Mouse (Mus musculus): ENCODE results near the gene Supt5.
"Not testable (repeated sequence)": the region's sequence is repeated elsewhere in the genome, so short reads cannot be mapped to it uniquely, and the experiment has no call there.

Supt5 gene

DNA sequence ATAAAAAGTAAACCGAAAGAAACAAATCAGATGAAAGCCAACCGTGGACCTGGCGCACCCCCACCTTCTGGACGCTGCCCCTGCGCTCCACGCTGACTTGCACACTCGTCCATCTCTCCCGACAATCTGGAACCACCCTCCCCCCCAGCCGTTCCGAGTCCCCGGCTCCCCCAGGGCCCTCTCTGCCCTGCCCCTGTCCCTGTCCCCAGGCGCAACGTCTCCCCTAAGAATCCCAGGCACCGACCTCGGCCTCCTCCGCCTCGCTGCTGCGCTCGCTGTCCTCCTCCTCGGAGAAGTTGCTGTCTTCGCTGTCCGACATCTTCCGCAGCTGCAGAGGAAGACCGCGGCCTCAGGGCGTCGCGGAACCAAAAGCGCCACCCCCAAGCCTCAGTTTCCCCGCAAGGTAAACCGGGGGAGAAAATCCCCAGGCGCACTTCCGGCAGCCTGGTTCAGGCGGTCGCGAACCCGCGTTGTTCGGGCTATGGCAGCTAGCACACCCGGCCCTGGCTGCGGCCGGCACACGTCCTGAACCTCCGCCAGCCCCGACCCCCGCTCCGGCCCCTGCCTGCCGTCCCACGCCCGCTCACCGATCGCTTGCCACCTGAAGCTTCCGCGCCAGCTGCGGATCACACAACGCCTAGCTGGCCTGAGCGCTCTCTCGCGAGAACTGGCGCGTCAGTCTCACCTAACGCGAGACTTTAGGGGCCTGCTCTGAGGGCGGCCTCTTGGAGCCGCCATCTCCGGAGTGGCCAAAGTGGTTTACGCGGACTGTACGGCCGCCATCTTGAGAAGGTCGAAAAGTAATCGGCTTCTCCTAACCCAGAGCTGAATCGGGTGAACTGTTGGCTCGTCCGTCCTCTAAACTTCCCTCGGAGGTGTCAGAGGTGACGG, at the start of gene Supt5:
Supt5 (minus strand) TSS at position 639 of the 891 bp plus-strand sequence.
- peak; percentile 90 to 91 for DNase-seq (ENCODE audit: low read depth in 1 of 2, low spot score in 2 of 2)

DNA sequence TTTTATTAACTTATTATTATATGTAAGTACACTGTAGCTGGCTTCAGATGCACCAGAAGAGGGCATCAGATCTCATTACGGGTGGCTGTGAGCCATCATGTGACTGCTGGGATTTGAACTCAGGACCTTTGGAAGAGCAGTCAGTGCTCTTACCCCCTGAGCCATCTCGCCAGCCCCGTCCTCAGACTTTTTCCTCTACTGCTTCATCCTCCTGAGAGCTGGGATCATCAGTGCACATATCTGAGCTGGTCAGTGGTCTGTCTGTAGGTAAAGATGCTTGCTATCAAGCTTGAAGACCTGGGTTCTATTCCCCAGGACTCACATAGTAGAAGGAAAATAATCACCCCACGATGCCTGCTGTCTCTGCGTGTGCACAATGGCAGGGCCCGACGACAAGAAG, 48.8 kb upstream of the Supt5 start:
- not testable (repeated sequence) for DNase-seq (ENCODE audit: low read depth in 1 of 2, low spot score in 2 of 2)

DNA sequence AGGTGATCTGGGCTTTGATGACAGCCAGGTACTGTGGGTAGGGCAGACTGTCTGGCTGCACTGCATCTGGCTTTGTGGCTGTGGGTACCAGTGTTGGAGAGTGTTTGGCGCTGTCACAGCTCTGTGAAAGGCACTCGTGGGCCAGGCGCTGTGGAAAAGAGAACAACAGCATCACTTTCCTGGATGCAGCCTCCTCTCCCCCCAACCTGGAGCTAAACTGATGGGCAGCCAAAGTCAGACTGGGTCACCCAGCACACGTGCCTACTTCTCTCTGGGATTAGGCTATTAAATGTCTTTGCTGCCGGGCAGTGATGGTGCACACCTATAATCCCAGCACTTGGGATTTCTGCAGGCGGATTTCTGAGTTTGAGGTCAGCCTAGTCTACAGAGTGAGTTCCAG, 48.3 kb upstream of the Supt5 start:
- not testable (repeated sequence) for DNase-seq (ENCODE audit: low read depth in 1 of 2, low spot score in 2 of 2)

GRCm38 (mm10) chr7:28386462-28386861, 47.9 kb upstream of the Supt5 start:
- peak; percentile 68 to 86 for DNase-seq (ENCODE audit: low read depth in 1 of 2, low spot score in 2 of 2)

GRCm38 (mm10) chr7:28386007-28386406, 47.5 kb upstream of the Supt5 start:
- peak; percentile 91 to 92 for DNase-seq (ENCODE audit: low read depth in 1 of 2, low spot score in 2 of 2)

- DNase-seq (ENCODE audit: low read depth in 1 of 2, low spot score in 2 of 2): no peak
Observed at GRCm38 (mm10) chr7:28385196-28385595, 46.6 kb upstream of the Supt5 start.

DNA sequence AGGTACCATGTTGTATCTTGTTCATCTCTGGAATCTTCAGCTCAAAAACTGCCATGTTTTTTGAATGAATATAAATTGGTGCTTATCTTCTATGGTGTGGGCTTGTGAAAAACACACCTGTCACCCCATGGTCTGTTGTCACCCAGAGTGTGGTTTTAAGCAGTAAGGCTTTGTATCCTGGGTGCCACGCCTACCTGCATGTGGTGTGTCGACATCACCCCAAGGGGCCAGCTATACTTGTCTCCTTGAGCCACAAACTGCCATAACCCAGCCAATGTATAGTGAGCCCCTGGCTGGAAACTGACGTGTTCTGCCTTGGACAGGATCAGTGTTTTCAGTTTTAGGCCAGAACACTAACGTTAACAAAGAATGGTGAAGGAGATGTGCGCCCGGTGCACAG, 45.6 kb upstream of the Supt5 start:
- DNase-seq (ENCODE audit: low read depth in 1 of 2, low spot score in 2 of 2): no peak

- DNase-seq (ENCODE audit: low read depth in 1 of 2, low spot score in 2 of 2): no peak
Observed at GRCm38 (mm10) chr7:28383606-28384005, 45.1 kb upstream of the Supt5 start.

GRCm38 (mm10) chr7:28382981-28383396, 44.4 kb upstream of the Supt5 start:
- peak; percentile 94 to 96 for DNase-seq (ENCODE audit: low read depth in 1 of 2, low spot score in 2 of 2)

- peak in 1 of 2 experiments; percentile 57 for DNase-seq (ENCODE audit: low read depth in 1 of 2, low spot score in 2 of 2)
Observed at GRCm38 (mm10) chr7:28382347-28382951, 43.9 kb upstream of the Supt5 start.

GRCm38 (mm10) chr7:28381938-28382337, 43.4 kb upstream of the Supt5 start:
- DNase-seq (ENCODE audit: low read depth in 1 of 2, low spot score in 2 of 2): peak; percentile 78 to 95

DNA sequence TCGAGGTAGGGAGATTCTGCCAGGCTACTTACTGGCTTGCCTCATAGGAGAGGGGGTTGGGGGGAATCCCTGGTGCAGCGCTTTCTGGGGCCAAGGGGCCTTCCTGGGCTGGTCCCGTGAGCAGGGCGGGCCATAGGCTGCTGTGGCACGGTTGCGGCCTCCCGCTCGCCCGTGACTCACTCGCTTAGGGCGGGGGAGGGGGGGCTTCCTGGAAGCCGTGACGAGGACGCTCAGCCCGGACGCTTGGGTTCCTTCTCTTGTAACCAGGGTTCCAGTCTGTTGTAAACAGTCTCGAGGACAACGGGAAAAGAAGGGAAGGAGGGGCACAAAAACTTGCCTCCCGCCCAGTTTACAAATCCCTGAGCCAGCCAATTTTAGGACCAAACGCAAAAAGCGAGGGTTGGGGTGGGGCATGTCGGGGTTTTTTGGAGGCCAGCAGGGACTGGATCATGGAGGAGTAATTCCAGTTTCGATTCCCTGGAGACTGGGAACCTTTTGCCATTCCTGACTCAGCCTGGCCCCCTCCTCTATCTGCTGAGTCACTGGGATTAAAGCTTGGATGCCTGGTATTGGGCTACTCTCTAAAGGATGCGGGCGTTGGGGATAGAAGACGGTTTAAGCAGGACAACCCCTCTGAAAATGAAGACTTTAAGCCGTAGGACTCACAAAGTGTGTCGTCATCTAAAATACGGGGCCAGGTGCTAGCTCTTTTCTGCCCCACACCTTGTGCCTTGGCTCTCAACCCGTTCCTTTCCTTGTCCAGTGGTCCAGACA, 42.7 kb upstream of the Supt5 start:
- peak; percentile 92 to 93 for DNase-seq (ENCODE audit: low read depth in 1 of 2, low spot score in 2 of 2)

DNA sequence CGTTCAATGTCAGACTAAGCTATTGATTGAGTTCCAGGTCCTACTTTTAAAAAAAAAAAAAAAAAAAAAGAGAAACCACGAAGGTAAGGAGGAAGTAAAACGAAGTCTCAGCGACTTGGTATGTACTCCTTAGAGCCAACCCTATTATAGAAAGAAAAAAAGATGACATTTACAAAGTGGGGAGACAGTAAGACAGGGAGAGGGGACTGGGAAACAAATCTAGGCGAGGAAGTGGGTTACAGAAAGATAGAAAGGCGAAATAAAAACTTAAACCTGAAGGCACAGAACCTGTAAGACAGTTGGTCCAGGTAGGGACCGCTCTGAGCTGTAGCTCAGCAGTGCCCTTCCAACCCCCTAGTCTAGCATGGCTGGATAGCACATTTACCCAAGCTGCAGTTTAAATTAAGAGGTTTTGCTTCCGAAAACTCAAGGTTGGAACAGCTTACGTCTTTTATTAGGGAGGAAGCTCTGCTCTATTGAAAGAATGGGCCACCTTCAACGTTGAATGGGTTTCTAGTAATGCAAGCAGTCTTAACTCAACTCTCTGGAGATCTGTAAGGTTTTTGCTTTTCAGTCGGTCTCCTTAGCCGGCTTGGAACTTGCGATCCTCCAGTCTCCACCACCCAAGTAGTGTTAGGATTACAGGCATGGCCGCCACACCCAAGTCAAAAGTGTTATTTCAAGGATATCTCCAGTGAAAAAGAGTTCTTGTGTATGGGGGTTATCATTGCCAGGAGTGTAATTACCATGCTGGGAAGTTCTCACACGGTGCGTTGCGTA, 41.9 kb upstream of the Supt5 start, which contains the start of gene Zfp36:
Zfp36 (minus strand) TSS at position 17 of the 780 bp plus-strand sequence.
- DNase-seq (ENCODE audit: low read depth in 1 of 2, low spot score in 2 of 2): no peak

DNA sequence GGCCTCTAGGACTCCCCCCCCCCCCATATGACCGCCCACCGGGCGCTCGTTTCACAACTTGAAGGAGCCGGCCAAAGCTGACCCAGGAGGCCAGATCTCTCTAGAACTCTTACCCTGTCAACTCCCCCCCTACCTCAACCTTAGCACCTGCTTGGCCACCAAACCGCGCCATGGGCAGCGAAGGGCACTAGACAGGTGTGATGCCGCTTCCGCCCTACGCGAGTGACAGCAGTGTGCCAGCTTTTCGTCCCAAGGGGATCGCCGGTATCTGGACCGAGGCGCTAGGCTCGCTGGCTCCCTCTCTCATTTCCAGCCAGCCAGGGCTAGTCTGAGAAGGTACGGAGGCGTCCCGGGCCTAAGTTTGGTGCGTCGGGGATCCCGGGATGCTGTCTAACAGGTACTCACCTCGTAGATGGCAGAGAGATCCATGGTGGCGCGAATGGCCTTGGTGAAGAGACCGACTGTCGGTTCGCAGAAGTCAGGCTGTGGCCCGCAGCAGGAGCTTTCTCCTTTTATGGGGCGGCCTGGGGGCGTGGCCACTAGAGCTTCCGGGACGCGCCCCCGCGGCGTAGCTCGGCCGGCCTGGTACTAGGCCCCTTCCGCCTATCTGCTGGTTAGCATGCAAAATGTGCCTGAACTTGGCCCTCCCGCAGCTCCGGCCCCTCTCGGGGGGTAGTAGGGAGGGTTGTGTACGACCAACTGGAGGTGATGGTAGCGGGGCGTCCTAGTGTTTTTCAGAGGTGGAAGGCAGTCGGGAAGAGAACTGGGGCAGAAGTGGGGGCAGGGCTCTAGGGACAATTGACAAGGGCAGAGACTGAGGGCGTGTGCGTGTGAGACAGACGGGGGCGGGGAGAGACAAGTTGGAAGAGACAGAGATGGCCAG, 40.5 kb upstream of the Supt5 start:
- peak; percentile 90 to 97 for DNase-seq (ENCODE audit: low read depth in 1 of 2, low spot score in 2 of 2)

DNA sequence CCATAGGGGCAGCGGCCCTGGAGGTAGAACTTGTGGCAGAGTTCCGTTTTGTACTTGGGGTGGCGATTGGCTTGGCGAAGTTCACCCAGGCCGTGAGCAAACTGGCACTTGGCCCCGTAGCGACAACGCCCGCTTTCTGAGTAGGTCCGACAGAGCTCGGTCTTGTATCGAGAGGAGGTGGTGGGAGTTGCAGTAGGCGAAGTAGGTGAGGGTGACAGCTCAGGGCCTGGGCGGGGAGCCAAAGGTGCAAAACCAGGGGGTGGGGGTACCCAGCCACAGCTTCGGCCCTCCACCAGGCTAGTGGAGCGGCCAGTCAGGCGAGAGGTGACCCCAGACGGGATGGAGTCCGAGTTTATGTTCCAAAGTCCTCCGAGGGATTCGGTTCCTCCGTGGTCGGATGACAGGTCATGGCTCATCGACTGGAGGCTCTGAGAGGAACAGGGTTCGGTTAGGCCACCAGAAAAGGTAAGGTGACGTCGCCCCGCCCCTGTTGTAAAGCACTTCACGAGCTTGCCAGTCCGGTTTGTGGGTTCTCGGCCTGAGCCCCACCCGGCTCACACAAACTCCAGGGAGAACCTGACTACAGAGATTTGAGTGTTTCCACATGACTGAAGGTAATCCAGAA, 39.6 kb upstream of the Supt5 start:
- peak in 1 of 2 experiments; percentile 68 for DNase-seq (ENCODE audit: low read depth in 1 of 2, low spot score in 2 of 2)

DNA sequence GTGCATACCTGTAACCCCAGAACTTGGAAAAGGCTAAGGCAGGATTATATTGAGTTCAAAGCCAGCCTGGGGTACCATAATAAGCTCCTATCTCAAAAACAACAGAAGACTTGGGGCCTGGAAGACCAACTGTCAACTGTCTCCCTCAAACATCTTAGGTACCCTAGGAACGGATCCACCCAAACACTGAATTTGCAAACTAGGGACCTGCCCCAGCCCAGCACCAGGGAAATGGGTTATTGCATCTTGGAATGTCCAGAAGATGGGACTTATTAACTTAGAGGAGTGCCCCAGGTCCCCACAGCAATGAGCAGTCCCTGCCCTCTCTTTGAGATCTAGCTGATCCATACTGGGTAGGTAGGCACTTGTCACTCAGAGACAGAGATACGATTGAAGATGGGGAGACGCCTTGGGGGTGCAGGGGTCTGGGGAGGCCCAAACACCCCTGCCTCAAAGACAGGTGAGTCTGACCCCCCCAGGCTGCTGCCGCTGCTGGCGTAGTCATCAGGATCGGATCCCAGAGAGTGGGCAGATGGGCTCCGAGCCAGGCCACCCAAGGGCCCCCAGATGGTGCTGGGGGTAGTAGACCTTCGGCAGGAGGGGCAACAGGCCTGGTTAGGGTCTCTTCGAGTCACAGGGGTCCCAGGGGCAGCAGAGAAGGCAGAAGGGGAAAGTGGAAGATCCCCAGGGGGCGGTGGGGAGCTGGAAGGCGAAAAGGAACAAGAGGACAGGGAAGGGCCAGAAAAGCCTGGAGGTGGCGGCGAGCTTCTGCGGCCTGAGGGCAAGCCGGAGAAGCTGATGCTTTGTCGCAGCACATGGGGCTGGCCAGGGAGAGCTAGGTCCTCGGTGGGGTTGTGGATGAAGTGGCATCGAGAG, 38.9 kb upstream of the Supt5 start:
- DNase-seq (ENCODE audit: low read depth in 1 of 2, low spot score in 2 of 2): no peak

GRCm38 (mm10) chr7:28376011-28376771, 37.6 kb upstream of the Supt5 start:
- peak in 1 of 2 experiments; percentile 81 for DNase-seq (ENCODE audit: low read depth in 1 of 2, low spot score in 2 of 2)
